Mouse (Mus musculus): Measurements from ENCODE around the gene Bahcc1. TPM values are rescaled to one million over a fixed set of nuclear protein-coding genes. Genes with fewer than 3 reads are reported as not detected.

Gene Bahcc1
- total RNA-seq, 2 experiments from 2014 or later = 17.6 to 19.0 TPM

- DNase-seq (ENCODE audit: low spot score in 2 of 2) = no peak
These were observed 26.6 kb upstream of the Bahcc1 start for GRCm38 (mm10) chr11:120206069-120206668.

- no peak for DNase-seq (ENCODE audit: low spot score in 2 of 2)
These were observed 26.1 kb upstream of the Bahcc1 start for GRCm38 (mm10) chr11:120206669-120207090.

- DNase-seq (ENCODE audit: low spot score in 2 of 2) = no peak
These were observed 23.9 kb upstream of the Bahcc1 start for GRCm38 (mm10) chr11:120208848-120209247.

GRCm38 (mm10) chr11:120209462-120209861, 23.3 kb upstream of the Bahcc1 start:
- no peak for DNase-seq (ENCODE audit: low spot score in 2 of 2)

- DNase-seq (ENCODE audit: low spot score in 2 of 2) = no peak
These were observed 17.0 kb upstream of the Bahcc1 start for GRCm38 (mm10) chr11:120215726-120216241.

GRCm38 (mm10) chr11:120216540-120217324, 16.0 kb upstream of the Bahcc1 start:
- no peak for DNase-seq (ENCODE audit: low spot score in 2 of 2)

- DNase-seq (ENCODE audit: low spot score in 2 of 2) = no peak
These were observed 14.4 kb upstream of the Bahcc1 start for GRCm38 (mm10) chr11:120218176-120218856.

- DNase-seq (ENCODE audit: low spot score in 2 of 2) = no peak
These were observed 13.8 kb upstream of the Bahcc1 start for GRCm38 (mm10) chr11:120218946-120219345.

- no peak for DNase-seq (ENCODE audit: low spot score in 2 of 2)
These were observed 12.7 kb upstream of the Bahcc1 start for GRCm38 (mm10) chr11:120219916-120220522.

GRCm38 (mm10) chr11:120220963-120221827, 11.6 kb upstream of the Bahcc1 start:
- DNase-seq (ENCODE audit: low spot score in 2 of 2) = no peak

GRCm38 (mm10) chr11:120222425-120223104, 10.2 kb upstream of the Bahcc1 start:
- no peak for DNase-seq (ENCODE audit: low spot score in 2 of 2)

GRCm38 (mm10) chr11:120223586-120224487, 8.9 kb upstream of the Bahcc1 start:
- peak; percentile 66 to 82 for DNase-seq (ENCODE audit: low spot score in 2 of 2)

- DNase-seq (ENCODE audit: low spot score in 2 of 2) = no peak
These were observed 8.1 kb upstream of the Bahcc1 start for GRCm38 (mm10) chr11:120224488-120225255.

GRCm38 (mm10) chr11:120225256-120226195, 7.2 kb upstream of the Bahcc1 start:
- DNase-seq (ENCODE audit: low spot score in 2 of 2) = no peak

- DNase-seq (ENCODE audit: low spot score in 2 of 2) = no peak
These were observed 6.1 kb upstream of the Bahcc1 start for GRCm38 (mm10) chr11:120226421-120227280.

GRCm38 (mm10) chr11:120227571-120228051, 5.1 kb upstream of the Bahcc1 start:
- DNase-seq (ENCODE audit: low spot score in 2 of 2) = no peak

Measured in layer of hippocampus, adult 18-20 months (tissue).